30 mouse cellular contexts compared by ENCODE assay signal in genomic region chr7:108678886-108679285, GRCm38 (mm10). TPM values are rescaled to one million over a fixed set of nuclear protein-coding genes. Genes with fewer than 3 reads are reported as not detected.
DNase-seq lines count a peak whose midpoint lies in the region; ATAC-seq and TF ChIP-seq lines count a peak whose summit lies in the region.
"Had no signal": no experiment of that assay in that cellular context is flagged by ENCODE, and none has a peak within 500 bp of the region (broad histone marks: within the 10 kb centered on the region; RNA-seq: fewer than 3 reads in every experiment).

No protein-coding gene starts in this region.

- H3K9me3 ChIP-seq in E14TG2a.4 (ENCODE audit: low read length): peaks cover 48% of the 10 kb centered on the region
- H3K9me3 ChIP-seq: embryonic facial prominence, embryonic 15.5 days; forebrain, embryonic 12.5 days had no signal

- intact Hi-C loops in heart, postnatal 36 days (cut with DNase I): no loop called here

- H3K27me3 ChIP-seq in E14TG2a.4 (ENCODE audit: insufficient read depth, low read length): no peaks in the 10 kb centered on the region
- H3K27me3 ChIP-seq: embryonic facial prominence, embryonic 13.5 days; embryonic facial prominence, embryonic 15.5 days; forebrain, embryonic 12.5 days had no signal

- DNase-seq in ES-CJ7 (ENCODE audit: low read depth, low spot score) (peak; percentile 75), R1 (ENCODE audit: low read depth, low spot score) (peak; percentile 82)
- DNase-seq in lung, postnatal 10 days: no peak
- DNase-seq in heart, postnatal 36 days: no peak
- DNase-seq: adrenal gland, adult 2 months; adrenal gland, postnatal 10 days; adrenal gland, postnatal 25 days; B cell, adult 2 months; cerebellum, adult 11 months; cerebellum, adult 18-20 months; cerebellum, adult 8-10 months; cerebellum, adult 9-11 months; cerebellum, postnatal 14 days; cerebellum, postnatal 36 days; embryo, embryonic 11 days had no signal

- H3K4me1 ChIP-seq in E14TG2a.4 (replicated peaks; ENCODE audit: low read depth, low read length): peaks cover 19% of the 10 kb centered on the region
- H3K4me1 ChIP-seq: embryonic facial prominence, embryonic 13.5 days; embryonic facial prominence, embryonic 15.5 days; forebrain, embryonic 10.5 days; forebrain, embryonic 12.5 days had no signal

- peak overlapping the region; percentile 23 for H3K4me3 ChIP-seq in E14TG2a.4 (replicated peaks; ENCODE audit: low read length)
- H3K4me3 ChIP-seq: embryonic facial prominence, embryonic 13.5 days; embryonic facial prominence, embryonic 15.5 days; erythroblast, embryonic 14.5 days; forebrain, embryonic 10.5 days; forebrain, embryonic 12.5 days had no signal

- no peak for TF ChIP-seq CTCF in E14TG2a.4 (conservative IDR thresholded peaks at IDR 0.05; ENCODE audit: low read length)

- no peaks in the 10 kb centered on the region for H3K36me3 ChIP-seq in E14TG2a.4 (ENCODE audit: insufficient read depth, low read length)
- H3K36me3 ChIP-seq: embryonic facial prominence, embryonic 13.5 days; embryonic facial prominence, embryonic 15.5 days; forebrain, embryonic 10.5 days; forebrain, embryonic 12.5 days had no signal

- no peak for ATAC-seq in CD4-positive, CD25-positive, alpha-beta regulatory T cell, adult 4 months
- ATAC-seq: forebrain, embryonic 14.5 days; forebrain, embryonic 16.5 days had no signal

RNA-seq across cellular contexts. Expression of gene Olfr510, which starts 12.7 kb away (rescaled TPM):
- total RNA-seq in heart, postnatal 36 days (2021): not detected
- not detected for polyA plus RNA-seq in CD4-positive, CD25-positive, alpha-beta regulatory T cell, adult 4 months (2017; shearing (Covaris generic))
- total RNA-seq: adrenal gland, adult 2 months; adrenal gland, postnatal 10 days; adrenal gland, postnatal 25 days; adrenal gland, postnatal 4 days; common myeloid progenitor, adult 5-6 weeks; MEL had no signal
- polyA plus RNA-seq: adrenal gland, adult 2 months; brain, embryonic 14.5 days; embryonic facial prominence, embryonic 11.5 days; embryonic facial prominence, embryonic 13.5 days; erythroblast, embryonic 14.5 days; forebrain, embryonic 10.5 days; forebrain, embryonic 12.5 days; forebrain, embryonic 14.5 days; forebrain, embryonic 16.5 days had no signal

RNA-seq across cellular contexts. Expression of gene Olfr509, which starts 27.2 kb away (rescaled TPM):
- not detected for total RNA-seq in heart, postnatal 36 days (2021)
- not detected for polyA plus RNA-seq in CD4-positive, CD25-positive, alpha-beta regulatory T cell, adult 4 months (2017; shearing (Covaris generic))
- total RNA-seq: adrenal gland, adult 2 months; adrenal gland, postnatal 10 days; adrenal gland, postnatal 25 days; common myeloid progenitor, adult 5-6 weeks; MEL had no signal
- polyA plus RNA-seq: adrenal gland, adult 2 months; brain, embryonic 14.5 days; embryonic facial prominence, embryonic 11.5 days; forebrain, embryonic 10.5 days; forebrain, embryonic 12.5 days; forebrain, embryonic 14.5 days; frontal cortex, adult 2 months had no signal

RNA-seq across cellular contexts. Expression of gene Olfr512, which starts 34.2 kb away (rescaled TPM):
- total RNA-seq in heart, postnatal 36 days (2021): not detected
- not detected for polyA plus RNA-seq in CD4-positive, CD25-positive, alpha-beta regulatory T cell, adult 4 months (2017; shearing (Covaris generic))
- total RNA-seq: adrenal gland, adult 2 months; adrenal gland, postnatal 10 days; adrenal gland, postnatal 25 days; adrenal gland, postnatal 4 days; common myeloid progenitor, adult 5-6 weeks; MEL had no signal
- polyA plus RNA-seq: adrenal gland, adult 2 months; brain, embryonic 14.5 days; embryonic facial prominence, embryonic 11.5 days; embryonic facial prominence, embryonic 13.5 days; erythroblast, embryonic 14.5 days; forebrain, embryonic 10.5 days; forebrain, embryonic 12.5 days; forebrain, embryonic 14.5 days; forebrain, embryonic 16.5 days; frontal cortex, adult 2 months had no signal

RNA-seq across cellular contexts. Expression of gene Olfr508, which starts 49.1 kb away (rescaled TPM):
- not detected for total RNA-seq in heart, postnatal 36 days (2021)
- not detected for polyA plus RNA-seq in CD4-positive, CD25-positive, alpha-beta regulatory T cell, adult 4 months (2017; shearing (Covaris generic))
- total RNA-seq: adrenal gland, adult 2 months; adrenal gland, postnatal 10 days; adrenal gland, postnatal 25 days; adrenal gland, postnatal 4 days; common myeloid progenitor, adult 5-6 weeks; MEL had no signal
- polyA plus RNA-seq: adrenal gland, adult 2 months; brain, embryonic 14.5 days; embryonic facial prominence, embryonic 11.5 days; embryonic facial prominence, embryonic 13.5 days; embryonic facial prominence, embryonic 15.5 days; erythroblast, embryonic 14.5 days; forebrain, embryonic 10.5 days; forebrain, embryonic 12.5 days; forebrain, embryonic 14.5 days; forebrain, embryonic 16.5 days; frontal cortex, adult 2 months had no signal

RNA-seq across cellular contexts. Expression of gene Olfr507, which starts 57.3 kb away (rescaled TPM):
- not detected for total RNA-seq in heart, postnatal 36 days (2021)
- not detected for polyA plus RNA-seq in CD4-positive, CD25-positive, alpha-beta regulatory T cell, adult 4 months (2017; shearing (Covaris generic))
- total RNA-seq: adrenal gland, adult 2 months; adrenal gland, postnatal 10 days; adrenal gland, postnatal 25 days; adrenal gland, postnatal 4 days; common myeloid progenitor, adult 5-6 weeks; MEL had no signal
- polyA plus RNA-seq: adrenal gland, adult 2 months; brain, embryonic 14.5 days; embryonic facial prominence, embryonic 11.5 days; embryonic facial prominence, embryonic 13.5 days; embryonic facial prominence, embryonic 15.5 days; erythroblast, embryonic 14.5 days; forebrain, embryonic 10.5 days; forebrain, embryonic 12.5 days; forebrain, embryonic 14.5 days; forebrain, embryonic 16.5 days; frontal cortex, adult 2 months had no signal

Comparison
In these comparisons a context has a peak if more than half of its experiments do, and no peak if none do; other contexts are left out.
1. DNase-seq: peak in ES-CJ7 (single experiment) and R1 (single experiment); none in lung, postnatal 10 days (single experiment) and heart, postnatal 36 days (0 of 2).